Mouse (Mus musculus) MEL (cell line): ENCODE data around the gene Rbm33.
A peak's percentile ranks its signal among the peaks of the same experiment; 100 is the strongest.

Experiments used
- CTCF ChIP-seq, 3 experiments: IDR thresholded peaks in 2 of 3; conservative IDR thresholded peaks in 1 of 3; 2 replicates each; pipeline ENCODE4 v1.5.1; 2011 to 2012; ENCODE audit warnings: low read length in 3 of 3, low read depth in 2 of 3, mild to moderate bottlenecking in 2 of 3, improper control_type of control experiment in 1 of 3, inconsistent platforms in 1 of 3, mixed read lengths in 1 of 3, moderate library complexity in 1 of 3; ENCODE audit not compliant: control insufficient read depth in 1 of 3, insufficient read depth in 1 of 3, poor library complexity in 1 of 3, severe bottlenecking in 1 of 3
- MAFK ChIP-seq: IDR thresholded peaks from 2 replicates; pipeline ENCODE4 v1.6.1; 2011; ENCODE audit warnings: low read depth, mild to moderate bottlenecking, low read length, improper control_type of control experiment, borderline replicate concordance
- MXI1 ChIP-seq: IDR thresholded peaks from 2 replicates; pipeline ENCODE4 v1.6.1; 2011; ENCODE audit warnings: mild to moderate bottlenecking, low read depth, low read length, improper control_type of control experiment
- POLR2A ChIP-seq, 2 experiments: IDR thresholded peaks; 2 replicates each; pipeline ENCODE4 v1.6.1; 2011 to 2012; ENCODE audit warnings: low read length in 2 of 2, mild to moderate bottlenecking in 2 of 2, control low read depth in 1 of 2, improper control_type of control experiment in 1 of 2, low read depth in 1 of 2, moderate library complexity in 1 of 2; ENCODE audit not compliant: control insufficient read depth in 1 of 2, insufficient read depth in 1 of 2, poor library complexity in 1 of 2
- TAL1 ChIP-seq: IDR thresholded peaks from 2 replicates; pipeline ENCODE4 v1.6.1; 2012; ENCODE audit warnings: mild to moderate bottlenecking, inconsistent platforms, low read length, moderate library complexity, mixed read lengths
- ZKSCAN1 ChIP-seq: IDR thresholded peaks from 2 replicates; pipeline ENCODE4 v1.6.1; 2012; ENCODE audit warnings: low read depth, mild to moderate bottlenecking, inconsistent platforms, low read length, improper control_type of control experiment, moderate library complexity

DNA sequence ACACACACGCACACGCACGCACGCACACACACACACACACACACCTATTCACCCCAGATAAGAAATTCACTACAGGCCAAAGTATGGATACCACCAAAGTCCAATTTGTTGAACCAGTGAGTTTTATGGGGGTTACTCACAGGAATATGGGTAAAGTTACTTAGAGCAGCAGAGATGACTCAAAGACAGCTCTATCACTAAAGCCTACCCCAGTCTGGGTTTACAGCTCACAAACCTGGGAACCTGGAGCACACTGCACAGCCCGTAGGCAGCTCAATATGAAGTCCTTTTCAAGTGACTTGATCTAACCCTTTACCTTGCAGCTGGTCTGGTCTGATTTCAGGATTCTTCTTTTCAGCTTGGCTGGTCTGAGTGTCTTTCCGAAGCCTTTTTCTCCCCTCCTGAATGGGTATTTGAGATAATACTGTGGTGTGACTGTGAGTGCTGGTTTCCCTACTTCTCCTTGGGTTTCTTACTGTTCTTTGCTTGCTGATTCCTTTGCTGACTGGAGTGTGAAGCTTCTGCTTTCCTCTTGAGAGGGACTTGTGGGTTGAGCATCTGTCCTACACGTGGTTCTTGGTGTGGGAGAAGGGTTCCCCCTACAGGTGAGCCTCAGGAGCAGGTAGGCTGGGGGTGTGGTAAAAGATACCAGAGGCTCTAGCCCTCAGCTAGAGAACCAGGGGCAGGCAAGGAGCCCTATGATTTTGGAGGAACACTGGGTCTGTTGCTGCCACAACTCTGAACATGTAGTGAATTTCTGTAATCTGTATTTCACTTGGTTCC lies 12.3 kb downstream of the Rbm33 start:
- TF ChIP-seq POLR2A (IDR thresholded peaks at IDR 0.05; ENCODE audit: control insufficient read depth in 1 of 2, insufficient read depth in 1 of 2, low read depth in 1 of 2, low read length in 2 of 2, poor library complexity in 1 of 2) (no peak), TAL1 (no peak), CTCF (IDR thresholded peaks at IDR 0.05 in 2 of 3, conservative IDR thresholded peaks at IDR 0.05 in 1 of 3; ENCODE audit: control insufficient read depth in 1 of 3, insufficient read depth in 1 of 3, low read depth in 2 of 3, low read length in 3 of 3, poor library complexity in 1 of 3, severe bottlenecking in 1 of 3) (peak; percentile 25 to 58 (median 44)), ZKSCAN1 (no peak), MAFK (no peak), MXI1 (peak; percentile 59; the same call in 1 of the 2 replicates)
